Mouse (Mus musculus): Measurements from ENCODE around the gene Plcb4. TPM values are rescaled to one million over a fixed set of nuclear protein-coding genes. Genes with fewer than 3 reads are reported as not detected.

Gene Plcb4
- total and polyA plus RNA-seq, 2 experiments from 2014 or later = 31.4 to 66.6 TPM

DNA sequence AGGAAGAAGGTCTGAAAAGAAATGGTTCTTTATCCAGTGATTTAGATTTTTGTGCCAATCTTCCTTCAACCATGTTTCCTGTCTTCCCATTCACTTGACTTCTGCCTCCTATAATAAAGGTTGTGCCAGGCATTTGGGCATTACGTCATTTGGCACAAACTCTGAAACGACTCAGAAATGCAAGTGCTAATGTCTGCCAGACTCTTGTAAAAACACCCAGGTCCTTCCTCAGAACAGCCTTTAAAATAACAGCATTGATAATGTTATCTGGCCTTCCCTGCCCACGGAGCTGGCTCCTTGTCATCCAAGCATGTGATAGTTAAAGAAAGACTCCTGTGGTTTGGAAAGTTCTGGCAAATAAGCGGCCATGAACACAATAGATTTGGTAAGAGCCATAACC lies 229.4 kb downstream of the Plcb4 start:
- 81% methylated on average over 4 of the region's 4 CpGs for WGBS
- no peak for ATAC-seq (ENCODE audit: low FRiP score)

DNA sequence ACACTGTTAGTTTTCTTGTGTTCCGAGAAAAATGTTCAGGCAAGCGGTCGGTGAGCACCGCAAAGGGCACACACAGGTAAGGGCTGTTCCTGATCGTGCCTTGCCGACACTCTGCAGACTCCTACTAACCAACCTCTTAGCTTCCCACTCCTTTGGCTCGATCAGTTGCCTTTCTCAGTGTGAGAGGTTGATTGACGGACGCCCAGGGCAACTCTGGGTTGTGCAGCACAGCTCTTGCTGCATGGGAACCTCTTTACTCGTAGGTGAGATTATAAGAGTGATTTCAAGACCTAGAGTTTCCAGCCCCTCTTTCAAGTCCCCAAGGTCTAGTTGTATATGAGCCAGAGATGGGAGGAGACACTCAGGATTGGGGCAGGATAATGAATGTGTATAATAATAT lies 230.0 kb downstream of the Plcb4 start:
- no peaks in the 10 kb centered on the region for H3K9me3 ChIP-seq (ENCODE audit: low read length)
- H3K4me1 ChIP-seq (ENCODE audit: insufficient read depth, low read length) = no peaks in the 10 kb centered on the region
- TF ChIP-seq CTCF (IDR thresholded peaks at IDR 0.05) = no peak
- ATAC-seq (ENCODE audit: low FRiP score) (no peak), DNase-seq (ENCODE audit: low spot score) (no peak)
- H3K4me2 ChIP-seq (ENCODE audit: low read depth, low read length, poor library complexity, severe bottlenecking) = no peak overlapping the region
- no peak overlapping the region for H3K27ac ChIP-seq (ENCODE audit: low read depth, low read length)
- no peak overlapping the region for H3K4me3 ChIP-seq (ENCODE audit: low read depth, low read length)
- no peaks in the 10 kb centered on the region for H3K27me3 ChIP-seq (ENCODE audit: insufficient read depth, low read length)
- H3K36me3 ChIP-seq (ENCODE audit: insufficient read depth, low read length) = no peaks in the 10 kb centered on the region
- no peak overlapping the region for H3K9ac ChIP-seq (replicated peaks; ENCODE audit: low read length, poor library complexity, severe bottlenecking)
- 91% methylated on average over 10 of the region's 10 CpGs for WGBS

More for the DNA sequence above, 229.4 kb downstream of the Plcb4 start:
- no peak for DNase-seq (ENCODE audit: low spot score)
- Histone ChIP-seq H3K36me3 (ENCODE audit: insufficient read depth, low read length) (no peaks in the 10 kb centered on the region), H3K9me3 (ENCODE audit: low read length) (no peaks in the 10 kb centered on the region), H3K4me1 (ENCODE audit: insufficient read depth, low read length) (no peaks in the 10 kb centered on the region), H3K4me2 (ENCODE audit: low read depth, low read length, poor library complexity, severe bottlenecking) (no peak overlapping the region), H3K9ac (replicated peaks; ENCODE audit: low read length, poor library complexity, severe bottlenecking) (no peak overlapping the region), H3K27ac (ENCODE audit: low read depth, low read length) (no peak overlapping the region), H3K4me3 (ENCODE audit: low read depth, low read length) (no peak overlapping the region), H3K27me3 (ENCODE audit: insufficient read depth, low read length) (no peaks in the 10 kb centered on the region)
- TF ChIP-seq CTCF (IDR thresholded peaks at IDR 0.05) = no peak

DNA sequence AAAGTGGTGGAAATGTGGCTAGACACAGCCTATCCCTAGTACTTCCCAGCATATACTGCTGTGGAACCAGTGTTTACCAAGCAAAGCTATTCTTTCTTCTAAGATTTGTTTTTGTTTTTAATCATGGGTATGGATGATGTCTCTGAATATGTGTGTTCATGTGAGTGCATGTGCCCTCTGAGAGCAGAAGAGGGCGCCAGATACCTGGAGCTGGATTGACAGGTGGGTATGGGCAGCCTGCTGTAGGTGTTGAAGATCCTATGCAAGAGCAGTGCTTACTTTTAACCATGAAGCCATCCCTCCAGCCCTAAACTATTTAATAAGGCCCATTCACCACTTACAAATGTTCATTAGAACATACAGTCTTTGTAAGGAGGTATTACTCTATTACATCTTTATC lies 231.3 kb downstream of the Plcb4 start:
- H3K4me1 ChIP-seq (ENCODE audit: insufficient read depth, low read length) = no peaks in the 10 kb centered on the region
- WGBS = 82% methylated on average over 1 of the region's 1 CpGs

DNA sequence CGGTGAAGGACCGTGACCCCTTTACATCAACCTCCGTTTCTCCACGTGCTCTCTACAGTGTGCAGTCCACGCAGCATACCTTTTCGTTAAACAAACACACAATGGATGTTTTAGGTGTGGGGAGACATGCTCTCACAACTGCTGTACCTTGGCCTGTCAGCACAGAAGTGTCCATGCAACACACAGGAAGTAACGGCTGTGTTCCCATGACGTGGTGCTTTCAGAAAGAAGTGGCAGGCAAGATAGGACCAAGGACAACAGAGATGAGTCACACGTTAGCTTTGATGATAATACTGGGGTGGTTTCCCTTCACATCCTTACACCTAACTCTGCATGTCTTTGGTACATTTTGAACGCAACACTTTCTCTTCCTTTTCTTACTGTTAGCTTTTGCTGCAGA lies 232.3 kb downstream of the Plcb4 start:
- WGBS = 93% methylated on average over 10 of the region's 10 CpGs

More for the DNA sequence above, 231.3 kb downstream of the Plcb4 start:
- no peak overlapping the region for H3K9ac ChIP-seq (replicated peaks; ENCODE audit: low read length, poor library complexity, severe bottlenecking)
- H3K4me2 ChIP-seq (ENCODE audit: low read depth, low read length, poor library complexity, severe bottlenecking) = no peak overlapping the region
- H3K36me3 ChIP-seq (ENCODE audit: insufficient read depth, low read length) = no peaks in the 10 kb centered on the region
- peak; percentile 42 for TF ChIP-seq CTCF (IDR thresholded peaks at IDR 0.05)
- H3K27me3 ChIP-seq (ENCODE audit: insufficient read depth, low read length) = no peaks in the 10 kb centered on the region
- H3K27ac ChIP-seq (ENCODE audit: low read depth, low read length) = no peak overlapping the region
- DNase-seq (ENCODE audit: low spot score) = no peak
- H3K4me3 ChIP-seq (ENCODE audit: low read depth, low read length) = no peak overlapping the region
- no peak for ATAC-seq (ENCODE audit: low FRiP score)
- no peaks in the 10 kb centered on the region for H3K9me3 ChIP-seq (ENCODE audit: low read length)

DNA sequence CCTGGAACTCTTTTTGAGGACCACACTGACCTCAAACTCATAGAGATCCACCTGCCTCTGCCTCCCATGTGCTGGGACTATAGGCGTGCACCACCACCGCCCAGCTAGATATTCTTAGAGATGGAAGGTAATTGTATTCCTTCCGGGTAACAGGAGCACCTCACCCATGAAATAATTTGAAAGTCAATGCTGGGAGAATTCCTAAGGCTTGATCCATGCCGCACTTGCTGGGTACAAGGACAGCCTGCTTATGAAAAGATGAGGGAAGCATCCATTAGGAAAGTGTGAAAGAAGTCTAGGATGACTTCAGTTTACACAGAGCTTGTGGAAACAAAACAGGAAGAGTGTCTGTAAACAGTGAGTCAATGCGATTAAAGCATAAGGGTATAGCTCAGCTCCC lies 232.9 kb downstream of the Plcb4 start:
- H3K4me1 ChIP-seq (ENCODE audit: insufficient read depth, low read length) = no peaks in the 10 kb centered on the region
- DNase-seq (ENCODE audit: low spot score) (no peak), ATAC-seq (ENCODE audit: low FRiP score) (no peak)
- H3K27ac ChIP-seq (ENCODE audit: low read depth, low read length) = no peak overlapping the region
- no peak overlapping the region for H3K4me2 ChIP-seq (ENCODE audit: low read depth, low read length, poor library complexity, severe bottlenecking)
- no peaks in the 10 kb centered on the region for H3K27me3 ChIP-seq (ENCODE audit: insufficient read depth, low read length)
- TF ChIP-seq CTCF (IDR thresholded peaks at IDR 0.05) = no peak
- no peaks in the 10 kb centered on the region for H3K9me3 ChIP-seq (ENCODE audit: low read length)
- no peak overlapping the region for H3K9ac ChIP-seq (replicated peaks; ENCODE audit: low read length, poor library complexity, severe bottlenecking)
- WGBS = 85% methylated on average over 5 of the region's 5 CpGs
- no peak overlapping the region for H3K4me3 ChIP-seq (ENCODE audit: low read depth, low read length)
- H3K36me3 ChIP-seq (ENCODE audit: insufficient read depth, low read length) = no peaks in the 10 kb centered on the region

More for the DNA sequence above, 232.3 kb downstream of the Plcb4 start:
- TF ChIP-seq CTCF (IDR thresholded peaks at IDR 0.05) = no peak
- Histone ChIP-seq H3K9ac (replicated peaks; ENCODE audit: low read length, poor library complexity, severe bottlenecking) (no peak overlapping the region), H3K36me3 (ENCODE audit: insufficient read depth, low read length) (no peaks in the 10 kb centered on the region), H3K9me3 (ENCODE audit: low read length) (no peaks in the 10 kb centered on the region), H3K4me1 (ENCODE audit: insufficient read depth, low read length) (no peaks in the 10 kb centered on the region), H3K27me3 (ENCODE audit: insufficient read depth, low read length) (no peaks in the 10 kb centered on the region), H3K4me3 (ENCODE audit: low read depth, low read length) (no peak overlapping the region), H3K27ac (ENCODE audit: low read depth, low read length) (no peak overlapping the region), H3K4me2 (ENCODE audit: low read depth, low read length, poor library complexity, severe bottlenecking) (no peak overlapping the region)
- DNase-seq (ENCODE audit: low spot score) (no peak), ATAC-seq (ENCODE audit: low FRiP score) (no peak)

DNA sequence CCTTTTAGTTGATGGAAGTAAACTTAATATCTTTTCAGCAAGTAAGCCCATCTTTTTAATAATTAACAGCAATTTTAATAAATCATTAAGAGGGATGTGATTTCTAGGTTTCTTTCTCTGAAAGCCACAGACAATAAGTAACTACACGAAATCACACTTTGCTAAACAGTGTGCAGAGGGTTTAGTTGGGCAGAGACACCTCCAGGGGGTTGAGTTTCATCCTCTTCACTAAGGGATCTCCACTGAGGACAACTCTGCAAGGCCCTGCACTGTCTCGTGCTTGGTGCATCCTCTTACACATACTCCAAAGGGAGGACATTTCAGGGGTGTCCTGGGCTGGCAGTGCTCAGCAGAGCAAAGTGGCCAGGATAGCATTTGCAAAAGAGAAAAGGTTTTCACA lies 235.8 kb downstream of the Plcb4 start:
- Histone ChIP-seq H3K36me3 (ENCODE audit: insufficient read depth, low read length) (no peaks in the 10 kb centered on the region), H3K9ac (replicated peaks; ENCODE audit: low read length, poor library complexity, severe bottlenecking) (no peak overlapping the region), H3K9me3 (ENCODE audit: low read length) (no peaks in the 10 kb centered on the region), H3K4me3 (ENCODE audit: low read depth, low read length) (no peak overlapping the region), H3K4me1 (ENCODE audit: insufficient read depth, low read length) (no peaks in the 10 kb centered on the region), H3K27ac (ENCODE audit: low read depth, low read length) (no peak overlapping the region), H3K4me2 (ENCODE audit: low read depth, low read length, poor library complexity, severe bottlenecking) (no peak overlapping the region), H3K27me3 (ENCODE audit: insufficient read depth, low read length) (no peaks in the 10 kb centered on the region)
- TF ChIP-seq CTCF (IDR thresholded peaks at IDR 0.05) = no peak
- DNase-seq (ENCODE audit: low spot score) (no peak), ATAC-seq (ENCODE audit: low FRiP score) (no peak)
- WGBS = 77% methylated on average over 2 of the region's 2 CpGs
